Mouse (Mus musculus) kidney, adult 11 months (tissue): Measurements from ENCODE around the gene Gm9736.
"Not testable (repeated sequence)": the region's sequence is repeated elsewhere in the genome, so short reads cannot be mapped to it uniquely, and the experiment has no call there.

ENCODE experiments used
- DNase-seq: peaks from one replicate; pipeline ENCODE4 v3.0.0; 2022

Gene Gm9736

GRCm38 (mm10) chr10:77751254-77751653, at the start of gene Gm9736:
Gene Gm9736, minus strand, starts transcription at chr10:77751354.
- not testable (repeated sequence) for DNase-seq

GRCm38 (mm10) chr10:77798921-77799508, 47.9 kb upstream of the Gm9736 start, which contains the start of gene Gm19668:
Gene Gm19668, minus strand, starts transcription at chr10:77799133.
- no peak for DNase-seq

- DNase-seq = not testable (repeated sequence)
These were observed 47.2 kb upstream of the Gm9736 start for GRCm38 (mm10) chr10:77798164-77798920.

- no peak for DNase-seq
These were observed 46.5 kb upstream of the Gm9736 start for GRCm38 (mm10) chr10:77797677-77798076.

- DNase-seq = no peak
These were observed 43.8 kb upstream of the Gm9736 start, which contains the start of gene Gm9639 for GRCm38 (mm10) chr10:77794976-77795375. Gene Gm9639, minus strand, starts transcription at chr10:77795076.

- no peak for DNase-seq
These were observed 37.5 kb upstream of the Gm9736 start for GRCm38 (mm10) chr10:77788621-77789020.

GRCm38 (mm10) chr10:77787876-77788275, 36.7 kb upstream of the Gm9736 start, which contains the start of gene Gm7137:
Gene Gm7137, minus strand, starts transcription at chr10:77788200.
- not testable (repeated sequence) for DNase-seq

- not testable (repeated sequence) for DNase-seq
These were observed 32.2 kb upstream of the Gm9736 start for GRCm38 (mm10) chr10:77783396-77783795.

GRCm38 (mm10) chr10:77782442-77782841, 31.3 kb upstream of the Gm9736 start, which contains the start of gene Gm3250:
Gene Gm3250, minus strand, starts transcription at chr10:77782542.
- not testable (repeated sequence) for DNase-seq

- DNase-seq = not testable (repeated sequence)
These were observed 25.7 kb upstream of the Gm9736 start, which contains the start of gene Gm7138 for GRCm38 (mm10) chr10:77776844-77777243. Gene Gm7138, minus strand, starts transcription at chr10:77776944.

- DNase-seq = not testable (repeated sequence)
These were observed 21.0 kb upstream of the Gm9736 start for GRCm38 (mm10) chr10:77772142-77772541.

- DNase-seq = not testable (repeated sequence)
These were observed 20.1 kb upstream of the Gm9736 start, which contains the start of gene Gm3238 for GRCm38 (mm10) chr10:77771225-77771624. Gene Gm3238, minus strand, starts transcription at chr10:77771325.

- DNase-seq = no peak
These were observed 18.6 kb upstream of the Gm9736 start for GRCm38 (mm10) chr10:77769727-77770126.

- not testable (repeated sequence) for DNase-seq
These were observed 8.4 kb upstream of the Gm9736 start, which contains the start of gene Gm3233 for GRCm38 (mm10) chr10:77759582-77759981. Gene Gm3233, minus strand, starts transcription at chr10:77759682.

GRCm38 (mm10) chr10:77753448-77753847, 2.3 kb upstream of the Gm9736 start:
- DNase-seq = no peak

- not testable (repeated sequence) for DNase-seq
These were observed 1.2 kb upstream of the Gm9736 start for GRCm38 (mm10) chr10:77752312-77752711.

- not testable (repeated sequence) for DNase-seq
These were observed 468 bp downstream of the Gm9736 start for GRCm38 (mm10) chr10:77750686-77751085.

- DNase-seq = not testable (repeated sequence)
These were observed 9.0 kb downstream of the Gm9736 start, which contains the start of gene Gm18596 for GRCm38 (mm10) chr10:77741924-77742688. Gene Gm18596, minus strand, starts transcription at chr10:77742638.

- DNase-seq = no peak
These were observed 12.2 kb downstream of the Gm9736 start for GRCm38 (mm10) chr10:77738929-77739328.

- DNase-seq = no peak
These were observed 15.2 kb downstream of the Gm9736 start for GRCm38 (mm10) chr10:77735928-77736327.

GRCm38 (mm10) chr10:77729241-77729640, 21.9 kb downstream of the Gm9736 start:
- DNase-seq = no peak

GRCm38 (mm10) chr10:77728280-77728679, 22.9 kb downstream of the Gm9736 start:
- DNase-seq = no peak

- no peak for DNase-seq
These were observed 25.0 kb downstream of the Gm9736 start, which contains the start of gene Gm10100 for GRCm38 (mm10) chr10:77726186-77726585. Gene Gm10100, plus strand, starts transcription at chr10:77726486.
